Mouse (Mus musculus): ENCODE measurements around the gene Ankrd37.

- TF ChIP-seq CTCF (IDR thresholded peaks at IDR 0.05; ENCODE audit: borderline replicate concordance, extremely low read depth, insufficient read depth, insufficient read length) (no peak), POLR2A (IDR thresholded peaks at IDR 0.05; ENCODE audit: borderline replicate concordance, extremely low read depth, insufficient read depth, insufficient read length, poor library complexity, severe bottlenecking) (no peak)
These were observed 9.9 kb downstream of the Ankrd37 start for GRCm38 (mm10) chr8:45995576-45995975.

Data from brain, embryonic 14.5 days (tissue).